Mouse (Mus musculus) lung, postnatal 0 days (tissue): ENCODE measurements around the gene N6amt1. TPM values are rescaled to one million over a fixed set of nuclear protein-coding genes. Genes with fewer than 3 reads are reported as not detected.

Experiments used
- ATAC-seq: fragments of 200-750 bp; cut with Nextera tagmentation; 2 replicates; pipeline ENCODE4 v1.8.0; 2017; ENCODE audit warnings: moderate library complexity
- DNase-seq: peaks from one replicate; pipeline ENCODE4 v3.0.0-alpha.2; 2016; ENCODE audit warnings: low spot score
- H3K27ac ChIP-seq: fragments of 300-500 bp; sonication (generic); 2 replicates; pipeline ENCODE4 v1.5.1; 2014; ENCODE audit warnings: antibody characterized with exemption, mild to moderate bottlenecking, low read length, mixed read lengths
- H3K27me3 ChIP-seq: fragments of 300-500 bp; sonication (generic); replicated peaks from 2 replicates; pipeline ENCODE4 v1.6.1; 2014; ENCODE audit warnings: low read length, mixed read lengths; ENCODE audit not compliant: insufficient read depth
- H3K36me3 ChIP-seq: fragments of 300-500 bp; sonication (generic); 2 replicates; pipeline ENCODE4 v1.6.1; 2014; ENCODE audit warnings: low read length, mixed read lengths; ENCODE audit not compliant: insufficient read depth
- H3K4me1 ChIP-seq: fragments of 300-500 bp; sonication (generic); 2 replicates; pipeline ENCODE4 v1.6.1; 2014; ENCODE audit warnings: antibody characterized with exemption, low read depth, low read length, mixed read lengths; ENCODE audit not compliant: insufficient read depth
- H3K4me2 ChIP-seq: fragments of 300-500 bp; sonication (generic); replicated peaks from 2 replicates; pipeline ENCODE4 v1.6.1; 2014; ENCODE audit warnings: low read depth, mild to moderate bottlenecking, low read length, moderate library complexity, mixed read lengths
- H3K4me3 ChIP-seq: fragments of 300-500 bp; sonication (generic); 2 replicates; pipeline ENCODE4 v1.5.1; 2014; ENCODE audit warnings: low read depth, low read length
- H3K9ac ChIP-seq: fragments of 300-500 bp; sonication (generic); replicated peaks from 2 replicates; pipeline ENCODE4 v1.6.1; 2014; ENCODE audit warnings: low read depth, mild to moderate bottlenecking
- H3K9me3 ChIP-seq: fragments of 300-500 bp; sonication (generic); 2 replicates; pipeline ENCODE4 v1.6.1; 2016; ENCODE audit warnings: low read length, mixed read lengths
- CTCF ChIP-seq: IDR thresholded peaks from 2 replicates; pipeline ENCODE4 v1.5.1; 2016; ENCODE audit warnings: antibody characterized with exemption, mild to moderate bottlenecking
- EP300 ChIP-seq: IDR thresholded peaks from 2 replicates; pipeline ENCODE4 v1.6.1; 2016; ENCODE audit warnings: antibody characterized with exemption, mild to moderate bottlenecking, control low read depth
- WGBS: fragments of 180-500 bp; shearing (Covaris S2); extraction: QIAGEN DNeasy Blood & Tissue Kit; methylation state at CpG from one replicate; pipeline ENCODE4 v1.1.7; 2014; 5-methylcytosine and 5-hydroxymethylcytosine counted together
- polyA plus RNA-seq: library from polyadenylated mRNA; unstranded; fragments of >200 nt; fragmentation: Nextera tagmentation; extraction: Ambion mirVana; gene quantifications from 2 replicates; pipeline ENCODE4 v1.2.1, GENCODE M21; 2015

The N6amt1 gene
- polyA plus RNA-seq, 1 experiment from 2014 or later: 23.4 TPM

DNA sequence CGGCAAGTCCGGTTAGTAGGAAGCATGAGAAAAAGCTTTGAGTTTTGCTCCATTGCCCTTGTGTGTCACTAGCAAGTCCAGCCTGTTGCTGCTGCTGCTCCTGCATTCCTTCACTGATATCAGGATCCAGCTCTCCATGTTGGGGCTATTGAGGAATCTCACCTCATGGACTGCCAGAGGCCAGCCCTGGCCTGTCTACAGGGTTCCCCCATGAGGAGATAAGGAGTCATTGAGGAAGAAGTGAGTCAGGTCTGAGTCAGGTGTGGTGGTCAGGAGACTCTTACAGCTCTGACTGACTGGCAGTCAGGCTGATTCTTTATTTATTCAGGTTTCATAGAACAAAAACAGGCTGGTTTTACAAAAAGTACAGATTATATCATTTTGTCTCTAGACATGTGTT is 5.9 kb upstream of the N6amt1 start:
- ATAC-seq (peak; percentile 87), DNase-seq (peak; percentile 54)
- H3K36me3 ChIP-seq: no peaks in the 10 kb centered on the region
- no peak overlapping the region for H3K9ac ChIP-seq
- WGBS: 89% methylated on average over 2 of the region's 2 CpGs
- H3K27me3 ChIP-seq: no peaks in the 10 kb centered on the region
- no peak overlapping the region for H3K4me3 ChIP-seq
- 0 out of 2 replicates have a peak, but pooled peaks have one; percentile 10 for TF ChIP-seq EP300
- peak; percentile 12; the same call in 1 of the 2 replicates for TF ChIP-seq CTCF
- no peak overlapping the region for H3K27ac ChIP-seq
- H3K4me2 ChIP-seq: no peak overlapping the region
- no peaks in the 10 kb centered on the region for H3K4me1 ChIP-seq
- H3K9me3 ChIP-seq: no peaks in the 10 kb centered on the region

DNA sequence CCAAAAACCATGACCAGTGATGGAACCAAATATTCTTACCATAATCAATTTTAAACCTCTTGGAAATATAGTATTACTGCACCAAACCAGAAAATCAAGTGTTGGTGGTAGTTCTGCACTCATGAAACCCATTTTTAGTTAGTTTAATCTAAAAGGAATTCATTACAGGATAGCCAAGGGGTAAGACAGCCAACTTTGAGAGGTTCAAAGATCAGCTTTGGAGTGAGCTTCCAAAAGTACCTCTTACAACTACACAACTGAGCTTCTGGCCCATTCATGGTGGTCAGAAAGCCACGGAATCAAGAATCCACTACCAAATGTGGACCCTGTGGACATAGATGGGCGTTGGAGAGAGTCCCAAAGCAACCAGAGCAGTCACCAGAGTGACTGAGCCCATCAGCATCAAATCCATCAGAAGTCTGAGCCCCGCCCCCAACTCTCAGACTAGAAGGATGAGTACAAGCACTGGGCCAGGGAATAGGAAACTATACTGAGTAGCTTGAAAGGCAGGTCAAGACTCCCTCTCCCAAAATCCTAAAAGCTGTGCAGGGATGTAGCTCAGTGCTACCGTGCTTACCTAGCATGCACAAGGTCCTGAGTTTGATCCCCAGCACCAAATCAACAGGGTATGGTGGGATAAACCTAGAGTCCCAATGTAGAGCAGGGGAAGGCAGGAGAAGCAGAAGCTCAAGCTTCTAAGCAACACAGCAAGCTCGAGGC is 2.4 kb upstream of the N6amt1 start:
- no peaks in the 10 kb centered on the region for H3K4me1 ChIP-seq
- 66% methylated on average over 5 of the region's 5 CpGs for WGBS
- DNase-seq (no peak), ATAC-seq (no peak)
- H3K4me2 ChIP-seq: no peak overlapping the region
- no peaks in the 10 kb centered on the region for H3K36me3 ChIP-seq
- no peak overlapping the region for H3K27ac ChIP-seq
- TF ChIP-seq CTCF (no peak), EP300 (no peak)
- H3K9ac ChIP-seq: no peak overlapping the region
- no peaks in the 10 kb centered on the region for H3K9me3 ChIP-seq
- no peak overlapping the region for H3K4me3 ChIP-seq
- H3K27me3 ChIP-seq: no peaks in the 10 kb centered on the region

DNA sequence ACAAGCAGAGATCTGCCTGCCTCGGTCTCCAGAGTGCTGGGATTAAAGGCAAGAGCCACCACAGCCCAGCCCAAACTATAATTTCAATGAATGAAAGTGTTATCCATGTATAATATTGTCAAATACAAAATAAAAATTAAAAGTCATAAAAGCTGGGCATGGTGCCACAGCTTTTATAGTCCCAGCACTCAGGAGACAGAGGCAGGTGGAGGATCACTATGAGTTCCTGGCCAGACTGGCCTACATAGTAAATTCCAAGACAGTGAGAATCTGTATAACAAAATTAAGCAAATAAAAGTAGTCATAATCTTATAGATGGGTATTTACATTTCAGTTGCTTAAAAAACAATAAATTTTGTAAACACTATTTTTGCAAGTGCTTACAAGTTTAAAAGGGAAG is 380 bp upstream of the N6amt1 start:
- no peak for TF ChIP-seq CTCF
- TF ChIP-seq EP300: no peak
- Histone ChIP-seq H3K9me3 (no peaks in the 10 kb centered on the region), H3K27ac (no peak overlapping the region), H3K9ac (no peak overlapping the region), H3K4me1 (no peaks in the 10 kb centered on the region), H3K27me3 (no peaks in the 10 kb centered on the region), H3K36me3 (no peaks in the 10 kb centered on the region), H3K4me2 (peak overlapping the region; percentile 52), H3K4me3 (peak overlapping the region; percentile 80; the same call in 1 of the 2 replicates)
- ATAC-seq (no peak), DNase-seq (no peak)
- WGBS: 100% methylated on average over 1 of the region's 1 CpGs

DNA sequence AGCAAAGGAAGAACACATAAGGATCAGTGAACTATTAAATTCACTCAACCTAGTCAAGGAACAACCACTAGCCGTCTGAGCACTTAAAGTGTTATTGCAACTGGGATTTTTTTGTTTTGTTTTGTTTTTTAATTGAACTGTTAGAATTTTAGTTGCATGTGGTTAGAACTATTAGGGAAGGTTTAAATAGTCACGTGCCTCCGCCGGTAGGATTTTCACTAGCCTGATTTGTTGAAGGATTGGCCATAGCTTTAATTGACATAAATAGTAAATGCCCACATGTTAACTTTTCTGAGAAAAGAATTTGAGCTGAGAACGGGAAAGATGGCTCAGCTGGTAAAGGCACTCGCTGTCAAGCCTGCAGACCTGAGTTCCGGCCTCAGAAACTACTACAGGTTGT is 763 bp downstream of the N6amt1 start:
- TF ChIP-seq CTCF: no peak
- TF ChIP-seq EP300: no peak
- Histone ChIP-seq H3K4me1 (no peaks in the 10 kb centered on the region), H3K9me3 (no peaks in the 10 kb centered on the region), H3K9ac (no peak overlapping the region), H3K36me3 (no peaks in the 10 kb centered on the region), H3K27ac (0 out of 2 replicates have a peak overlapping the region, but pooled peaks have one; percentile 92), H3K4me2 (peak overlapping the region; percentile 52), H3K4me3 (peak overlapping the region; percentile 80), H3K27me3 (no peaks in the 10 kb centered on the region)
- ATAC-seq: no peak
- no peak for DNase-seq
- WGBS: 74% methylated on average over 7 of the region's 7 CpGs

DNA sequence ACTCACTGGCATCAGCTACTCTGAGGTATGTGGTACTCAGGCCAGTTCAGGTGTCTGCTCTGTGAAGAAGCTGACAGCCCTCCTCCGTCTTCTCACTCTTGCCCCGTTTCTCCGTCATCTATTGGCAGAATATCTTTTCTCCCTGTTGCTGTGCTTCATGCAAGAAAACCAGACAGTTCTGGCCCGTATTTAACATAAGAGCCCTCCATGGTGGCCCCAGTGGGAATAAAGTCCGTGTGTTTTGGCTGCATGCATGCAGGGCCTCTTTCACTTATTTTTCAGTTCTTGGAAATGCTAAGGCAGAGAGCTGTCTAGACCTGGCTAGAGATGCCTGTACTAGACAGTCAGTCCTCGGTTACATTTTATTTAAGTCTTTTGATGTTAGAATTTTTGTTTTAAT is 6.1 kb downstream of the N6amt1 start:
- no peaks in the 10 kb centered on the region for H3K27me3 ChIP-seq
- no peak overlapping the region for H3K9ac ChIP-seq
- H3K4me3 ChIP-seq: no peak overlapping the region
- ATAC-seq (no peak), DNase-seq (no peak)
- 0 out of 2 replicates have a peak, but pooled peaks cover 4% of the 10 kb centered on the region for H3K36me3 ChIP-seq
- WGBS: 86% methylated on average over 6 of the region's 6 CpGs
- H3K4me1 ChIP-seq: no peaks in the 10 kb centered on the region
- no peaks in the 10 kb centered on the region for H3K9me3 ChIP-seq
- H3K4me2 ChIP-seq: no peak overlapping the region
- H3K27ac ChIP-seq: no peak overlapping the region
- TF ChIP-seq CTCF: no peak
- no peak for TF ChIP-seq EP300

DNA sequence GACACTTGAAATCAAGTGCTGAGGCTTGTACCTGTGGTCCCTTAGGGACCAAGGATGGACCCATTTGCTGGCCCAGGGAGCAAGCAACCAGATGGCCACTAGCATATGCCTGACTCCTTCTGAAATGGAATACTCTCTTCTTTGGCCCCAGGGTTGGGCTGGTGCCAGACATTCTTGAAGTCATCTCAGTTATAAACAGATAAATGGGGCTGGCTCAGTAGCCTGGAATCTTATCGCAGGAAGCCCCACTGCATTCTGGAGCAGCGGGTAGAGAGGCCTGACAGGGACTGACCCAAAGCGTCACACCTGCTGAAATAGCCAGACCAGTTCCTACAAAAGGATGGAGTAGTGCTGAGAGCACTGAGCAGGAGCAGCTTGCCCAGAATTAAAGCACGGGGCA is 10.2 kb downstream of the N6amt1 start:
- 53% methylated on average over 4 of the region's 4 CpGs for WGBS
- 0 out of 2 replicates have a peak, but pooled peaks cover 7% of the 10 kb centered on the region for H3K36me3 ChIP-seq
- H3K9me3 ChIP-seq: no peaks in the 10 kb centered on the region
- no peak overlapping the region for H3K4me3 ChIP-seq
- no peak for TF ChIP-seq CTCF
- no peak for TF ChIP-seq EP300
- DNase-seq: peak; percentile 36
- H3K4me2 ChIP-seq: no peak overlapping the region
- H3K27me3 ChIP-seq: no peaks in the 10 kb centered on the region
- no peak overlapping the region for H3K9ac ChIP-seq
- peak; percentile 40; the same call in 1 of the 2 replicates for ATAC-seq
- H3K27ac ChIP-seq: no peak overlapping the region
- no peaks in the 10 kb centered on the region for H3K4me1 ChIP-seq
